Mouse (Mus musculus) kidney, adult 2 months (tissue): Measurements from ENCODE around the gene Psmf1.

ENCODE experiments used
- CTCF ChIP-seq: fragments of 200-500 bp; conservative IDR thresholded peaks from 2 replicates; pipeline ENCODE4 v1.5.1; 2011; ENCODE audit warnings: low read depth, mild to moderate bottlenecking, control low read depth, low read length, moderate library complexity, mixed read lengths; ENCODE audit not compliant: insufficient read depth, insufficient read length
- POLR2A ChIP-seq: fragments of 200-500 bp; IDR thresholded peaks from one replicate; pipeline ENCODE4 v1.6.1; 2011; ENCODE audit warnings: low read depth, low read length, control low read depth

DNA sequence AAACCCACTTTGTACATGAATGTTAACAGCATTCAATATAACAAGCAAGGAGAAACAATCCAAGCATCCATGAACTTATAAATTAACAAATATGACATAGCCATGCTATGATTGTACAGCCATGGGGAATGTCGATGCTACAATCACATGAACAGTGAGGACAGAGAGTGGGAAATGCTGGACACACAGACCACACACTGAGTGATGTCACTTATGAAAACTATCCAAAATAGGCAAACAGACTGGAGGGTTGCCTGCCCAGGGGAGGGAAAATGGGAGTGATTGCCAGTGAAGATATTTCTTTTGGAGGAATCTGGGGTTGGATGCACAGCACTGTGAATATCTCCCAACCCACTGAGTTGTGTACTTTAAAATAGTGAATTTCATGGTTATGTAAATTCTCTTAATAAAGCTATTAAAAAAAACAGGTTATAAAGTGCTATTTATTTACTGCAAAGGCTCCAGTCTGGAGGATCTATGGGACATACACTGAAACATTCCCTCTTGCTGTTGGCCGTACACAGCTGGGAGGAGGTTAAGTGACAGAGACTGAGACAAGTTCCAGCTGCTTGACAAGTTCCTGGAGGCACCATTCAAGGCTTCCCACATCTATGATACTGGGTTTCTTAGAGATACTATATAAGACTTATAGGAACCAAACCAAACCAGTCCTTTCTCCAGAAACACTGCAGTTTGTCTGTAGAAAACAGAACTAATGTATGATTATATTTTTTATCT, 27.5 kb downstream of the Psmf1 start:
- TF ChIP-seq POLR2A (no peak), CTCF (no peak)
